Mouse (Mus musculus) stomach, postnatal 0 days (tissue): ENCODE data around the gene Prkaa2. TPM values are rescaled to one million over a fixed set of nuclear protein-coding genes. Genes with fewer than 3 reads are reported as not detected.

Experiments
- ATAC-seq: fragments of 200-750 bp; cut with Nextera tagmentation; 2 replicates; pipeline ENCODE4 v1.8.0; 2017; ENCODE audit not compliant: low FRiP score, low TSS enrichment
- DNase-seq: peaks from one replicate; pipeline ENCODE4 v3.0.0-alpha.2; 2016; ENCODE audit warnings: low spot score
- H3K27ac ChIP-seq: fragments of 300-500 bp; sonication (generic); replicated peaks from 2 replicates; pipeline ENCODE4 v1.5.1; 2014; ENCODE audit warnings: mild to moderate bottlenecking, control low read depth
- H3K27me3 ChIP-seq: fragments of 300-500 bp; sonication (generic); 2 replicates; pipeline ENCODE4 v1.6.1; 2014; ENCODE audit warnings: low read length; ENCODE audit not compliant: control insufficient read depth, insufficient read depth
- H3K36me3 ChIP-seq: fragments of 300-500 bp; sonication (generic); 2 replicates; pipeline ENCODE4 v1.6.1; 2014; ENCODE audit warnings: low read length, mixed read lengths; ENCODE audit not compliant: control insufficient read depth, insufficient read depth
- H3K4me1 ChIP-seq: fragments of 300-500 bp; sonication (generic); replicated peaks from 2 replicates; pipeline ENCODE4 v1.6.1; 2014; ENCODE audit warnings: antibody characterized with exemption; ENCODE audit not compliant: control insufficient read depth, insufficient read depth
- H3K4me2 ChIP-seq: fragments of 300-500 bp; sonication (generic); replicated peaks from 2 replicates; pipeline ENCODE4 v1.6.1; 2014; ENCODE audit warnings: low read depth, mild to moderate bottlenecking, control low read depth, moderate library complexity
- H3K4me3 ChIP-seq: fragments of 300-500 bp; sonication (generic); 2 replicates; pipeline ENCODE4 v1.5.1; 2014; ENCODE audit warnings: low read depth, low read length, control low read depth
- H3K9ac ChIP-seq: fragments of 300-500 bp; sonication (generic); 2 replicates; pipeline ENCODE4 v1.6.1; 2014; ENCODE audit warnings: mild to moderate bottlenecking, low read length, control low read depth, mixed read lengths
- H3K9me3 ChIP-seq: fragments of 300-500 bp; sonication (generic); 2 replicates; pipeline ENCODE4 v1.6.1; 2016; ENCODE audit warnings: low read length; ENCODE audit not compliant: control insufficient read depth
- CTCF ChIP-seq: IDR thresholded peaks from 2 replicates; pipeline ENCODE4 v1.5.1; 2016; ENCODE audit warnings: antibody characterized with exemption, low read depth, mild to moderate bottlenecking, moderate library complexity
- EP300 ChIP-seq: optimal IDR thresholded peaks from 2 replicates; pipeline ENCODE3; 2016; ENCODE audit warnings: antibody characterized with exemption
- WGBS: fragments of 180-500 bp; shearing (Covaris S2); extraction: QIAGEN DNeasy Blood & Tissue Kit; methylation state at CpG from one replicate; pipeline ENCODE4 v1.1.7; 2014; 5-methylcytosine and 5-hydroxymethylcytosine counted together
- polyA plus RNA-seq: library from polyadenylated mRNA; unstranded; fragments of >200 nt; fragmentation: Nextera tagmentation; extraction: Ambion mirVana; gene quantifications from 2 replicates; pipeline ENCODE4 v1.2.1, GENCODE M21; 2015

Gene Prkaa2
- polyA plus RNA-seq, 1 experiment from 2014 or later = 4.5 TPM

GRCm38 (mm10) chr4:104990686-104991085, 119.0 kb downstream of the Prkaa2 start:
- TF ChIP-seq EP300 (no peak), CTCF (no peak)
- Histone ChIP-seq H3K9me3 (no peaks in the 10 kb centered on the region), H3K9ac (no peak overlapping the region), H3K27me3 (no peaks in the 10 kb centered on the region), H3K4me3 (no peak overlapping the region), H3K4me2 (no peak overlapping the region), H3K4me1 (no peaks in the 10 kb centered on the region), H3K27ac (no peak overlapping the region), H3K36me3 (no peaks in the 10 kb centered on the region)
- ATAC-seq = no peak
- WGBS = 73% methylated on average over 3 of the region's 3 CpGs
- DNase-seq = no peak

DNA sequence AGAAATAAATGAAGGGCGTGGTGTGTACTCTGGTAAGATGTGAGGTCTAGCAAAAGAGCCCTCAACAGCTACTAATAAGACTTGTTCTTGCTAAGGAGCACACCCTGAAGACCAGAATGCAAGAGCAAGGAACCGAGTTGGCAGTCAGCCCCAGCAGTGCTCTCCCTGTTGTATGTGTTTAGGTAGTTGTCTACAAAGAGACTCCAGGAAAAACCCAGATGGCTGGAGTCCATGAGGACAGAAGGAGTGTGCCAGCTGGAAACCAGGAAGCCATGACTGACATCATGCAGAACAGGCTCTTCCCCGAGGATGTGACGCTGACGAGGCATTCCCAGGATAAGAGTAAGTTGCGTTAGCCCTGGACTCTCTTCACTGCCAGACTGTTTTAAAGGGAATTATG, 119.7 kb downstream of the Prkaa2 start:
- no peaks in the 10 kb centered on the region for H3K36me3 ChIP-seq
- no peak overlapping the region for H3K9ac ChIP-seq
- H3K9me3 ChIP-seq = no peaks in the 10 kb centered on the region
- H3K27ac ChIP-seq = no peak overlapping the region
- H3K4me3 ChIP-seq = no peak overlapping the region
- no peak for DNase-seq
- no peaks in the 10 kb centered on the region for H3K27me3 ChIP-seq
- no peak overlapping the region for H3K4me2 ChIP-seq
- no peak for TF ChIP-seq EP300
- TF ChIP-seq CTCF = no peak
- ATAC-seq = no peak
- WGBS = 75% methylated on average over 6 of the region's 6 CpGs
- no peaks in the 10 kb centered on the region for H3K4me1 ChIP-seq

GRCm38 (mm10) chr4:104988709-104989108, 121.0 kb downstream of the Prkaa2 start:
- H3K4me1 ChIP-seq = no peaks in the 10 kb centered on the region
- no peak overlapping the region for H3K4me2 ChIP-seq
- no peak for DNase-seq
- WGBS = 85% methylated on average over 7 of the region's 7 CpGs
- H3K4me3 ChIP-seq = no peak overlapping the region
- no peaks in the 10 kb centered on the region for H3K36me3 ChIP-seq
- H3K9ac ChIP-seq = no peak overlapping the region
- ATAC-seq = no peak
- H3K27ac ChIP-seq = no peak overlapping the region
- no peaks in the 10 kb centered on the region for H3K9me3 ChIP-seq
- no peaks in the 10 kb centered on the region for H3K27me3 ChIP-seq
- no peak for TF ChIP-seq CTCF
- TF ChIP-seq EP300 = no peak

GRCm38 (mm10) chr4:104988102-104988501, 121.6 kb downstream of the Prkaa2 start:
- ATAC-seq = no peak
- WGBS = 69% methylated on average over 5 of the region's 5 CpGs
- H3K9me3 ChIP-seq = no peaks in the 10 kb centered on the region
- no peak overlapping the region for H3K4me2 ChIP-seq
- H3K4me3 ChIP-seq = no peak overlapping the region
- H3K36me3 ChIP-seq = no peaks in the 10 kb centered on the region
- no peaks in the 10 kb centered on the region for H3K4me1 ChIP-seq
- no peak overlapping the region for H3K27ac ChIP-seq
- H3K9ac ChIP-seq = no peak overlapping the region
- no peak for DNase-seq
- no peak for TF ChIP-seq EP300
- no peak for TF ChIP-seq CTCF
- H3K27me3 ChIP-seq = no peaks in the 10 kb centered on the region

DNA sequence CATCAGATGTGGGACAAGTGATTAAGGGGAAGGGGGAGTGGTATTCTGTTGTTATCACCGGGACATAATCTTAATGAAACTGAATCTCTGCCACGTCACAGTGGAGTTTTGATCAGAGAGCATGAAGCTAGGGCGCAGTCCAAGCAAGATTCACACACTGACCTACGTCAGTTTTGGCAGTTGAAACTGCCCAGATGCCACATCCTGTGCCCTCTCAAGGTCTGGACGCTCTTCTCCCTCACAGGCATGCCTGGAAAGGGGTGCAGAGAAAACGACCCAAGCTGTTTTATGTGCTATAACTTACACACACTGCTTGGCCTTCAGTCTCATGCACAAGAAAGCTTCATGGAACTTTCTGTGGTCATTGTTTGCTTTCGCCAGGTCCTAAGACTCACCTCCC, 122.1 kb downstream of the Prkaa2 start:
- no peak for TF ChIP-seq EP300
- TF ChIP-seq CTCF = no peak
- Histone ChIP-seq H3K4me2 (no peak overlapping the region), H3K4me3 (no peak overlapping the region), H3K36me3 (no peaks in the 10 kb centered on the region), H3K9me3 (no peaks in the 10 kb centered on the region), H3K9ac (no peak overlapping the region), H3K27ac (no peak overlapping the region), H3K4me1 (no peaks in the 10 kb centered on the region), H3K27me3 (no peaks in the 10 kb centered on the region)
- 67% methylated on average over 7 of the region's 7 CpGs for WGBS
- DNase-seq = no peak
- ATAC-seq = no peak

DNA sequence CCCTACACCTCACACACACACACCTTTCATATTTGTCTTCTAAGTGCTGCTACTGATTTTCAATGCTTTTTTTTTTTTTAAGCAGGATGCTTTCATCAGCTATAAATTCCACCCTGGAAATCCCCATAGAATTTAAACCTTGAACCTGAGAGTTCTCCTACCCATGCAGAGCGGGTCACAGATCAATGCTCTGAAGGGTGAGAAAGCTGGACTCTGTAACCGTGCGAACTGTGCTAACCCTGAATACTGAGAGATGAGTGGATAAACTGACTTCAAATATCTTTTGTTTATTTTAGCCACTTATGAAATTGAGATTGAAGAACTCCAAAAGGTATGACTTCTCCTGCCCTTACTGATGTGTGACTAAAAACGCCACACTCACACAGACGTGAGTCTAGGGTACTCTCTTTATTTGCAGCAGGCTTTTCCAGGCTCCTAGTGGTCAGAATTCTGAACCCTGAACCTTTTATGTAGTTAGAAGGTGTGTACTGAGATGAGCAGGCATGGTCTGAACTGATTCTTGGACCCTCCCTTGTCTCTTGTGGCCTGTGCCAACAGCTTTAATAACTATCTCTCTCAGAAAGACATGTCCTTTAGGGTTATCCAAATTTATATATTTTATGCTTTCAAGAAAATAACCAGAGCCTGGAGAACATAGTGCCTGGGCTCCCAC, 123.6 kb downstream of the Prkaa2 start:
- H3K4me1 ChIP-seq = no peaks in the 10 kb centered on the region

More for the DNA sequence above, 123.6 kb downstream of the Prkaa2 start:
- no peak overlapping the region for H3K27ac ChIP-seq
- no peak overlapping the region for H3K4me3 ChIP-seq
- DNase-seq (no peak), ATAC-seq (no peak)
- H3K4me2 ChIP-seq = no peak overlapping the region
- WGBS = 76% methylated on average over 5 of the region's 5 CpGs
- H3K9ac ChIP-seq = no peak overlapping the region
- TF ChIP-seq EP300 = no peak
- TF ChIP-seq CTCF = no peak
- no peaks in the 10 kb centered on the region for H3K9me3 ChIP-seq
- H3K36me3 ChIP-seq = no peaks in the 10 kb centered on the region
- no peaks in the 10 kb centered on the region for H3K27me3 ChIP-seq

Other genes with a start within 250 kb of the Prkaa2 start
- 0.06 TPM in 1 of 2 replicates, not detected in the other for gene C8a, start 233.5 kb downstream of the Prkaa2 start, polyA plus RNA-seq
- 0.06 and 0.10 TPM in 2 replicates for gene Fyb2, start 196.4 kb downstream of the Prkaa2 start, polyA plus RNA-seq
- 60.2 and 64.4 TPM in 2 replicates for gene Plpp3, start 47.5 kb upstream of the Prkaa2 start, polyA plus RNA-seq